Mouse (Mus musculus): ENCODE data around the gene Acap1.

DNA sequence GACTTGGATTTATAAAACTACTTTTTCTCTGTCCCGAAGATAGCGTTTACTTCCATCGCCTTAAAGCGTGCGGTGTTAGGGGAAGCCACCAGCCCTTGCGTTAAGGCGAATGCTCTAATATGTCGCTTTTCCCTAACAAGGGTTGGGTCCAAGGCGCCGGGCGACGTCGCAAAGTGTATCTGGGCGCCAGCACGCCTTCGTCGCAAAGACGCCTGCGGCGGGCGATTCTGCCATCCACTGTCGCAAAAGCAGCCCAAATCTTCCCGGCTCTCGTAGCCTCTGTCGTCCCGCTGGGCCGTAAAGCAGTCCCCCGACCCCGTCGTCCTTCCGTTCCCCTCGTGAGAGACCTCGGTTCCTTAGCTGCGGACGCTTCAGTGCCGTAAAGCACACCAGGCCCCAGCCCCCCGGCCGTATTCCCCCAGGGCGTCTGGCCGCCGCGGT is 6.1 kb upstream of the Acap1 start:
- TF ChIP-seq POLR2A (IDR thresholded peaks at IDR 0.05; ENCODE audit: borderline replicate concordance, extremely low read depth, insufficient read depth, insufficient read length, poor library complexity, severe bottlenecking) = no peak; the same call in 1 of the 2 replicates
- no peak for TF ChIP-seq CTCF (IDR thresholded peaks at IDR 0.05; ENCODE audit: borderline replicate concordance, extremely low read depth, insufficient read depth, insufficient read length)

All from brain, embryonic 14.5 days (tissue).